Mouse (Mus musculus) c-Kit-positive CD71-positive TER-119-negative erythroid progenitor cells, embryonic 14.5 days (primary cell): Measurements from ENCODE around the gene Tmem203.
"Not testable (repeated sequence)": the region's sequence is repeated elsewhere in the genome, so short reads cannot be mapped to it uniquely, and the experiment has no call there.

Source experiments
- DNase-seq: peaks from one replicate; pipeline ENCODE4 v3.0.0-alpha.2; 2013; ENCODE audit warnings: low read depth

Tmem203 gene

DNA sequence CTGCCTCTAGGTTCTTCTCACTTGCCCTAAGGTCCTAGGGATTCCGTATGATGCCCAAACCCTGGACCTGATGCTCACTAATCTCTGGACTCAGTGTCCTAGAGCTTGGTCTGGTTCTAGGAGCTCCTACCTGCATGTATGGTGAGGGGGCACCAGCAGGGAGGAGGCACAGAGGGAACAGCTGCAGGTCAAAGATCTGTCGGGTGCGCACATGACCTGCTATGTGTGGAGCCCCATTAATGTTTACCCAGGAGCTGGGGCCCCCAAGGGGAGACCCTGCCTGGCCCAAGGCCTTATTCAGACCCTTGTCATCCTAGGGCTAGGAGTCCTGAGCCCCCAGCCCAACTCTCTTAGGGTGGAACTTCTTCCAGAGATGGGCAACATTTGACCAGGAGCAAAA lies 21.2 kb upstream of the Tmem203 start, which contains the start of gene Slc34a3:
Gene Slc34a3 (minus strand): TSS at position 315 of the 400 bp plus-strand sequence.
- no peak for DNase-seq

DNA sequence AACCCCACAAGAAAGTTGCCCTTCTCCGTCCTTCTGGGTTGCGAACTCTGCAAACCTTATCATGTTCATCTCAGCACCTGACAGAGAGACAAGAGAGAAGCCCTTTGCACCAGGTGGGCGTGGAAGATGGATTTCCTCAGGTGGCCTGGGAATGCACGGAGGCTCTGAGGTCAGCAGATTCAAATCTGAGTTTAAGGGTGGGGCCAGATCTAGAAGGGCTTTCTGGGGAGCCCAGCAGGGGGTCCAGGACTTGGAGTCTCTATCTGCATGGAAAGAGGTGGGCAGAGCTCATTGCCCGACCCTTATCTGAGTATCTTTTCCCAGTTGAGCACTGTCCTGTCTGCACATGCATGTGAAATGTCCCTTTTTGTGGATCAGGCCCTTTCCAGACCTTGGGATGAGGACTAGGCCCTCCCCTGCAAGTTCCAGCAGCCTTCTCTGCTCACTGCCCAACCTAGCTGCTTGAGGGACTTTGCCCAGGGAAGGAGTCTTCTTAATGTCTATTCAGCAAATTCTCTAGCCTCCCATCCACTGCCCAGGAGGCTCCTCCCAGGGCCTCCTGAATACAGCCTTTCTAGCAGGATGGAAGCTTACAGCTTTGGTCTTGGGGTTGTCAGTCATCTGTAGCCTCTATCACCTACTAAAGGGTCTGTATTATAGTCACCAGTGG lies 20.6 kb upstream of the Tmem203 start:
- DNase-seq: no peak

DNA sequence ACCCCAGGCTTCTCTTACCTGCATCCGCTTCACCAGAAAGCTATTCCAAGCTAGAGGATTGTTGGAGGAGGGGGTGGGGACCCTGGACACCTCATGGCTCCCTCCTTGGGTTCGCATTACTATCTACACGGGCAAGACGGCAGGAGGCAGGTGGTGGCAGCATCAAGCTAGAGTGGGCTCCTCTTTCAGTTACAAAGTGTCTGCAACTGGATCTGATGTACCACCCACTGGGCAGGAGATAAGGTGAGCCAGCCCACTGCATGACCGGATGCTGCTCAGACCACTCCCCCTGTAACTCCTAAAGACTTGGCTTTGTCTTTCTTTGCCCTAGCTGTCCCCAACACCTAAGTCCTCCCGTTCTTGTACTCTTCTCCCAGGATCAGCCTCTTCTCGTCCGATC lies 18.6 kb upstream of the Tmem203 start, which contains the start of gene Rnf224:
Gene Rnf224 (minus strand): TSS at position 174 of the 400 bp plus-strand sequence.
- DNase-seq: no peak

GRCm38 (mm10) chr2:25237522-25237921 lies 17.7 kb upstream of the Tmem203 start:
- DNase-seq: no peak

DNA sequence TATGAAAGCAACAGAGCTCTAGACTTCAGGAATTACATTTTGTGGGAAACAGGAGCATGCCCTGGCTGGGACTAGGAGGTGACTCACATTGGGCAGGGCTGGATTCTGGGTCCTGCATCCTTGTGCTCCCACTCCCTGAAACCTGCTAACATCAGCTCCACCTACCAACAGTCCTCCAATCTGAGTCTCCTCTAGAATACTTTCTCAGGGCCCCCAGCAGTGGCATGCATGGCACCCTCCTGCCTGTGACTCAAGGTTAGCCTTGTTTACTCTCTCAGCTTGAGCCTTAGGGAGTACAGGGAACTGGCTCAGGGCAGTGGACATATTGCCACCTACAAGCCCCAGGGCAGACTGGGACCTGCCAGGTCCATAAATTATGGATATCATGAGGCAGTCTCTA lies 17.1 kb upstream of the Tmem203 start:
- no peak for DNase-seq

DNA sequence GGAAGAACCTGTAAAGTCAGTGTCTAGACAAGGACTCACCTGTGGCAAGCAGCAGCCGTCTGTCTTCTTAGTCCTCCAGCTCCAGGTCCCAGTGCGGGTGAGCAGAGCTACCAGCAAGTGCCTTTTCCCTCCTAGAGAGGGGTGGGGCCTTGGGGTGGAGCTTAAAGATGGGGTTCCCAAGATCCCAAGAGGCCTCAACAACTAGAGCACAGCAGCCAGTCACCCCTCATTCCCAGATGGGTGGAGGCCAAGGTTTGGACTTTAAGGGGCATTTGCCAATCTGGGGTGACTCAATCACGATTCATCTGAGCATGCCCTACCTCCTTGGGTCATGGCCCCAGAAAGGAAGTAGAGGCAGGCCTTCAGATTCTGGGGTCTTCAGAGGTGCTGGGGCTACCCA lies 15.5 kb upstream of the Tmem203 start:
- DNase-seq: no peak

DNA sequence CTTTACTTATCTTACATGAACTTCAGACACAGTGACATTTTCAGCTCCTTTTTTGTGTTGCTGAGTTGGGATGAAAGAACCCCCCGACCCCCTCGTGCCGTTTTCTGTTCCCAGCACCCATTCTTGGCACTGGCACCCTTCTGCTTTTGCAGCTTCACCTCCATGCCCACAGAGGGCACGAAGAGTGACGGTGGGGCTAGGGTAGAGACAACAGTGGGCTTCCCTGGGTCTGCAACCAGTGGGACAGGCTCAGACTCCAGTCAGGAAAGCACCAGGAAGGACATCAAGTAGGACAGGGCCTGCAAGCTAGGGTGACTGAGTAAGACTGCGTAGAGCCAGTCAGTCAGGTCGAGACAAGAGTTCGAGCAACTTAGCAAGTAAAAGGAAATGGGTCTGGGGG lies 14.9 kb upstream of the Tmem203 start:
- DNase-seq: no peak

GRCm38 (mm10) chr2:25240723-25241437 lies 14.4 kb upstream of the Tmem203 start:
- no peak for DNase-seq

GRCm38 (mm10) chr2:25241438-25241775 lies 13.8 kb upstream of the Tmem203 start:
- DNase-seq: no peak

DNA sequence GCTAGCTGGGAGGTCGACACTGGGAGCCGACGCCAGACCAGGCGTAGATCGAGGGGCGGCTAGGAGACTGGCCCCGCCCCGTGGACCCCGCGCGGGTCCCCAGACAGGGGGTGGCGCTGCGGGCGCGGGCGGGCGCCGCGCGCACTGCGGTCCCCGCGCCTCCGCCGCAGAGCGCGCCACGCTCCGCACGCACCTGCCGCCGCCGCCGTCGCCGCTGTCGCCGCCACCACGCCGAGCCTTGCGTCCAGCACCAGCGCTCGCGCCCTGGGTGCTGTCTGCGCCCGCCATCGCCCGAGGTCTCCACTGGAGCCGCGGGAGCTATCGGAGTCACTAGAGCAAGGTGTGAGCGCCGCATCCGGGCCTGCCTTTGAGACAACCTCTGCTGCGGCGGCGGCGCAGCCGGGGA lies 13.1 kb upstream of the Tmem203 start, which contains the start of the genes Rnf208 and Cysrt1:
Gene Rnf208 (plus strand): TSS at position 155 of the 406 bp plus-strand sequence.
Gene Cysrt1 (minus strand): TSS at position 352 of the 406 bp plus-strand sequence.
- no peak for DNase-seq

DNA sequence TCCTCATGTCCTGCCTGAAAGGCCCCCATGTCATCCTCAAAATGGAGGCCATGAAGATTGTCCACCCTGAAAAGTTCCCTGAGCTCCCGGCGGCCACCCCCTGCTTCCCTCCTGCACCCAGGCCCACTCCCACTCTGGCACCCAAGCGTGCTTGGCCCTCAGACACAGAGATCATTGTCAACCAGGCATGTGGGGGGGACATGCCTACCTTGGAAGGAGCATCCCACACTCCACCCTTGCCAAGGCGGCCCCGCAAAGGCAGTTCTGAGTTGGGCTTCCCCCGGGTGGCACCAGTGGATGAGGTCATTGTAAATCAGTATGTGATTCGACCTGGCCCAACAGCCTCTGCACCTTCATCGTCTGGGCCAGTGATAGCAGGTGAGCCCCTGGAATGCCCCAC lies 11.9 kb upstream of the Tmem203 start:
- no peak for DNase-seq

GRCm38 (mm10) chr2:25244144-25244543 lies 11.1 kb upstream of the Tmem203 start:
- DNase-seq: no peak

DNA sequence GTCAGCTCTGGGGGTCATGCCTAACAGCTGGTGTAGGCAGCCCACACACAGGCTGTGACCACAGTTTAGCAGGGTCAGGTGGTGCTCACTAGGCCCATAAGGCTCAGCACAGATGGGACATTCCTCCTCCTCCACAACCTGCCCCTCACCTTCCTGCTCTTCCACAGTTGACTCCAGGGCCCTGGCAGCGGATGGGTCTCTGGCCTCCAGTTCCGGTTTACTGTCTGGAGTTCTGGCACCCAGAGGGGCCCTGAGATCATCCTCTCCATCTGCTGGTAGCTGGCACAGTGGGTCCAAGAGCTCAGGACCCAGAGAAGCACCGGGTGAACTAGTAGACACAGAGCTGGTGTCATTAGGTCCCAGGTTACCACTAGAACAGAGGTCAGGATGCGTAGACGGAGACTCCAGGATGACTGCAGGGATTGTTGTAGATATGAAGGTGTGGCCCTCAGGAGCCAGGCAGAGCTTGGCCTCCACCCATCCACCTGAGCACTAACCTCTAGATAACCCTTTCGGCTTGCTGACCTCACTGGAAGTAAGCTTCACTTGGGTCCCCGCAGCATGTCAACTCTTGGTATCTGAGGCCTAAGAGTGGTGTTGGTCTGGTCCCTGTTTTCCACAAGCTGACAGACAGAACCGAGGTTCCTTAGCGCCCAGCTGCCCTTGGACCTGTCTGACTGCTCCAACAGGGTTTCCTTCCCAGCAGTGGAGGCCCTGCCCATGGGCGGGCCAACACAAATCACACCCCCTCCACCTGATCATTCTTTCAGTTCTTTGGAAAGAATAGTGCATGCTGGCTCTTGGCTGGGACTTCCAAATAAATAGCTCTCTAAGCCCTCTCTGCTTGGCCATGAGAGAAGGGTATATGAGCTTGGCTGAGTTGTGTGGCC lies 8.8 kb upstream of the Tmem203 start, which contains the start of gene AL732309.1:
Gene AL732309.1 (minus strand): TSS at position 681 of the 890 bp plus-strand sequence.
- DNase-seq: no peak

DNA sequence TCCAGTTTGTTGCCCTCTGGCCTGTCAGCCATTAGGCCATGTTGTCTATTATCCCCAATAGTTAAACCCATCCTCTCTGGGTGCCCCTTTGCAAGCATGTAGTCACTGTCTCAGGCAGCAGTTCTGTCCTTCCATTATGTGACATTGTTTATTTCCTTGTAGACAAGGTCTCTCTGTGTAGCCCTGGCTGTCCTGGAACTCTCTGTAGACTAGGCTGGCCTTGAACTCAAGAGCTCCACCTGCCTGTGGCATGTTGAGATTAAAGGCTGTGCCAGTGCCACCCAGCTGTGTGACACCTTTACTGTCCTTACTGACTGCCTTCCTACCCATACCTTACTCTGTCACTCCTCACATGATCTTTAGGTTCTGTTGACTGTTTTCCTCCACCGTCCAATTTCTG lies 2.9 kb upstream of the Tmem203 start:
- no peak for DNase-seq

GRCm38 (mm10) chr2:25256443-25257109 lies 1.3 kb downstream of the Tmem203 start:
- not testable (repeated sequence) for DNase-seq

DNA sequence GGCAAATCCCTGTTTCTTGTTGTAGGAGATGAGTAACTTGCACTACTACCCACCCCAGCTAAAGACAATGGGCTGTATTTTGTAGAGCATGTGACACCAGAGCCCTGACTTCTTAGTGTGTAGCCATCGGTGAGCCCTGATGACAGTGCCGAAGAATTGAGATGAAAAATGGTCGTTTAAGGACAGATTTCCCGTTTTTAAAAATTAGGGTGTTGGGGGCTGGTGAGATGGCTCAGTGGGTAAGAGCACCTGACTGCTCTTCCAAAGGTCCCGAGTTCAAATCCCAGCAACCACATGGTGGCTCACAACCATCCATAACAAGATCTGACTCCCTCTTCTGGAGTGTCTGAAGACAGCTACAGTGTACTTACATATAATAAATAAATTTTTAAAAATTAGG lies 2.0 kb downstream of the Tmem203 start:
- not testable (repeated sequence) for DNase-seq

DNA sequence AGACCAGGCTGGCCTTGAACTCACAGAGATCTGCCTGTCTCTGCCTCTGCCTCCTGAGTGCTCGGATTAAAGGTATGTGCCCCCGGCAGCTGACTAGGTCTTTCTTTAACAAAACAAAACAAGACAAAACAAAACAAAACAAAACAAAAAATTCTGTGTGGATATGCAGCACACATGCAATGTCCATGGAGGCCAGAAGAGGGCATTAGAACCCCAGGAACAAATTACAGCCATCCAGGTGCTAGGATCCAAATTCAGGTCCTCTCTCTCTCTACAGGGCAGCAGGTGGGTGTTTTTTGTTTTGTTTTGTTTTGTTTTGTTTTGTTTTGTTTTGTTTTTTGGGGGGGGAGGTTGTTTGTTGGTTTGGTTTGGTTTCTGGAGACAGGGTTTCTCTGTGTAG lies 3.6 kb downstream of the Tmem203 start:
- no peak for DNase-seq

- no peak for DNase-seq
Measured at GRCm38 (mm10) chr2:25261870-25262269, 6.6 kb downstream of the Tmem203 start.

GRCm38 (mm10) chr2:25262291-25262767 lies 7.1 kb downstream of the Tmem203 start, which contains the start of gene Tprn:
Tprn (plus strand) TSS chr2:25262618.
- DNase-seq: peak; percentile 95

DNA sequence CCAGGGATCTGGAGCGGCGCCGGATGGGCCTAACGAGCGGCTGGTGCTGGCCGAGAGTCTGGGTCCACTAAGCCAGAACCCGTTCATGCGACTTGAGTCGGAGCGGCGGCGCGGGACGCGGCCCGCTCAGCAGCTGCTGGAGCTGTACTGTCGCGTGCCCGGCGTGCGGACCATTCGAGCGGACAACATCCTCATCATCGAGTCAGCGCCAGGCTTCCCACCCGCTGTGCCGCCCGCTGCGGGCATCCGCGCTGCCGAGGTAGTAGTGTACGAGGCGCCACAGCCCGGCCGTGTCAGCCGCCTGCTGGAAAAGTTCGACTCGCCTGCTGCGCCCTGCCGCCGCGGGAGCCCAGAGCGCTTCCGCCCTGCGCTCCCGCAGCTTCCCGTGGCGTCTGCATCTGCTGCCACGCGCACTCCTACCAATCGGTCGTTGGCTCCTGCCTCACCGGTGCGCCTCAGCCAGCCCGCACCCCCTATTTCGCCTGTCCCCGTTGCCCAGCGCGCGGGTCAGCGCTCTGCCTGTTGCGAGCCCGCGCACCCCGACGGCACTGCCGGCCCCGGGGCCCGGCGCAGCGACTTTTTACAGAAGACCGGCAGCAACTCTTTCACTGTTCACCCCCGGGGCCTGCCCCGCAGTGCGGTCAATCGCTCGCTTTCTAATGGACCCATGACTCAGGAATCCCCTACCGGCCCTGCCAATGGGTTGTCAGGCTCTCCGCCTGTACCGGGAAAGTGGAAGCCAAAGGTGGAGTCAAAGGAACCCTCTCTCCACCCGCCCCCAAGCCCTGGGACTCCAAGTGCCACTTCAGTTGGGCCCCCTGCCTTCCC lies 7.8 kb downstream of the Tmem203 start:
- peak; percentile 43 for DNase-seq
